Mouse (Mus musculus) MEL (cell line): Measurements from ENCODE around the gene Lrrc52. TPM values are rescaled to one million over a fixed set of nuclear protein-coding genes. Genes with fewer than 3 reads are reported as not detected.

Experiments used
- DNase-seq: peaks from one replicate; pipeline ENCODE4 v3.0.0; 2011; ENCODE audit warnings: low read depth, low spot score
- H3K27ac ChIP-seq: 2 replicates; pipeline ENCODE4 v1.5.1; 2012; ENCODE audit warnings: low read depth, mild to moderate bottlenecking, control low read depth, low read length, moderate library complexity; ENCODE audit not compliant: control insufficient read depth
- H3K27me3 ChIP-seq, 2 experiments: fragments of 150-350 bp in 1 of 2; sonication (generic) in 1 of 2; 2 replicates each; pipeline ENCODE4 v1.6.1; 2012; ENCODE audit warnings: low read length in 2 of 2, mild to moderate bottlenecking in 2 of 2, improper control_type of control experiment in 1 of 2, moderate library complexity in 1 of 2; ENCODE audit not compliant: insufficient read depth in 2 of 2, control insufficient read depth in 1 of 2
- H3K36me3 ChIP-seq, 2 experiments: 2 replicates each; pipeline ENCODE4 v1.6.1; 2012 to 2014; ENCODE audit warnings: low read length in 2 of 2, improper control_type of control experiment in 1 of 2, inconsistent platforms in 1 of 2, mild to moderate bottlenecking in 1 of 2; ENCODE audit not compliant: insufficient read depth in 2 of 2, control insufficient read depth in 1 of 2
- H3K4me1 ChIP-seq, 2 experiments: fragments of 150-350 bp in 1 of 2; sonication (generic) in 1 of 2; 2 replicates each; pipeline ENCODE4 v1.6.1; 2012; ENCODE audit warnings: low read length in 2 of 2, improper control_type of control experiment in 1 of 2, mild to moderate bottlenecking in 1 of 2; ENCODE audit not compliant: insufficient read depth in 2 of 2, control insufficient read depth in 1 of 2
- H3K4me3 ChIP-seq, 2 experiments: fragments of 150-350 bp in 1 of 2; sonication (generic) in 1 of 2; 2 replicates each; pipeline ENCODE4 v1.5.1; 2012; ENCODE audit warnings: low read depth in 2 of 2, low read length in 2 of 2, mild to moderate bottlenecking in 2 of 2, moderate library complexity in 2 of 2, control low read depth in 1 of 2, improper control_type of control experiment in 1 of 2; ENCODE audit not compliant: control insufficient read depth in 1 of 2, insufficient read depth in 1 of 2
- H3K79me2 ChIP-seq: 2 replicates; pipeline ENCODE4 v1.6.1; 2012; ENCODE audit warnings: mild to moderate bottlenecking, low read length, moderate library complexity; ENCODE audit not compliant: control insufficient read depth, poor library complexity, insufficient read depth
- H3K9ac ChIP-seq: 2 replicates; pipeline ENCODE4 v1.6.1; 2012; ENCODE audit warnings: low read depth, mild to moderate bottlenecking, control low read depth, low read length, moderate library complexity; ENCODE audit not compliant: control insufficient read depth, poor library complexity, severe bottlenecking
- H3K9me3 ChIP-seq: fragments of 150-350 bp; sonication (generic); replicated peaks from 2 replicates; pipeline ENCODE4 v1.6.1; 2012; ENCODE audit warnings: mild to moderate bottlenecking, low read length, improper control_type of control experiment, moderate library complexity; ENCODE audit not compliant: insufficient read depth
- BHLHE40 ChIP-seq: IDR thresholded peaks from 2 replicates; pipeline ENCODE4 v1.6.1; 2012; ENCODE audit warnings: low read depth, mild to moderate bottlenecking, inconsistent platforms, low read length, improper control_type of control experiment, borderline replicate concordance
- CHD1 ChIP-seq: IDR thresholded peaks from 2 replicates; pipeline ENCODE4 v1.6.1; 2012; ENCODE audit warnings: low read depth, mild to moderate bottlenecking, inconsistent platforms, low read length, improper control_type of control experiment
- CHD2 ChIP-seq: IDR thresholded peaks from 2 replicates; pipeline ENCODE4 v1.6.1; 2011; ENCODE audit warnings: low read length, improper control_type of control experiment
- CTCF ChIP-seq, 3 experiments: IDR thresholded peaks in 2 of 3; conservative IDR thresholded peaks in 1 of 3; 2 replicates each; pipeline ENCODE4 v1.5.1; 2011 to 2012; ENCODE audit warnings: low read length in 3 of 3, low read depth in 2 of 3, mild to moderate bottlenecking in 2 of 3, improper control_type of control experiment in 1 of 3, inconsistent platforms in 1 of 3, mixed read lengths in 1 of 3, moderate library complexity in 1 of 3; ENCODE audit not compliant: control insufficient read depth in 1 of 3, insufficient read depth in 1 of 3, poor library complexity in 1 of 3, severe bottlenecking in 1 of 3
- E2F4 ChIP-seq: IDR thresholded peaks from 2 replicates; pipeline ENCODE4 v1.6.1; 2011; ENCODE audit warnings: low read depth, low read length, improper control_type of control experiment, borderline replicate concordance
- ELF1 ChIP-seq: IDR thresholded peaks from 2 replicates; pipeline ENCODE4 v1.6.1; 2014; ENCODE audit warnings: low read depth, mild to moderate bottlenecking, inconsistent platforms, low read length, improper control_type of control experiment, moderate library complexity
- EP300 ChIP-seq, 2 experiments: IDR thresholded peaks; 2 replicates each; pipeline ENCODE4 v1.6.1; 2011; ENCODE audit warnings: improper control_type of control experiment in 2 of 2, low read length in 2 of 2, low read depth in 1 of 2, mild to moderate bottlenecking in 1 of 2
- ETS1 ChIP-seq: IDR thresholded peaks from 2 replicates; pipeline ENCODE4 v1.6.1; 2012; ENCODE audit warnings: low read depth, mild to moderate bottlenecking, inconsistent platforms, low read length, improper control_type of control experiment, moderate library complexity
- GATA1 ChIP-seq: IDR thresholded peaks from 2 replicates; pipeline ENCODE4 v1.6.1; 2011; ENCODE audit warnings: low read depth, low read length, improper control_type of control experiment
- HCFC1 ChIP-seq: IDR thresholded peaks from 2 replicates; pipeline ENCODE4 v1.6.1; 2012; ENCODE audit warnings: low read depth, mild to moderate bottlenecking, inconsistent platforms, low read length, improper control_type of control experiment, moderate library complexity
- KAT2A ChIP-seq: conservative IDR thresholded peaks from 2 replicates; pipeline ENCODE4 v1.6.1; 2012; ENCODE audit warnings: low read depth, low read length, improper control_type of control experiment, inconsistent platforms
- MAZ ChIP-seq: IDR thresholded peaks from 2 replicates; pipeline ENCODE4 v1.6.1; 2012; ENCODE audit warnings: low read depth, mild to moderate bottlenecking, inconsistent platforms, low read length, improper control_type of control experiment
- NRF1 ChIP-seq: IDR thresholded peaks from 2 replicates; pipeline ENCODE4 v1.6.1; 2014; ENCODE audit warnings: low read depth, mild to moderate bottlenecking, inconsistent platforms, low read length, improper control_type of control experiment, moderate library complexity; ENCODE audit not compliant: poor library complexity, insufficient read depth, severe bottlenecking
- POLR2AphosphoS2 ChIP-seq: IDR thresholded peaks from 2 replicates; pipeline ENCODE4 v1.6.1; 2011; ENCODE audit warnings: low read length, improper control_type of control experiment
- POLR2AphosphoS5 ChIP-seq: IDR thresholded peaks from 2 replicates; pipeline ENCODE4 v1.6.1; 2012; ENCODE audit warnings: low read depth, borderline replicate concordance, mild to moderate bottlenecking, inconsistent platforms, low read length, moderate library complexity, mixed read lengths
- RCOR1 ChIP-seq: IDR thresholded peaks from 2 replicates; pipeline ENCODE4 v1.6.1; 2012; ENCODE audit warnings: low read depth, mild to moderate bottlenecking, inconsistent platforms, low read length, improper control_type of control experiment
- SIN3A ChIP-seq: IDR thresholded peaks from 2 replicates; pipeline ENCODE4 v1.6.1; 2012; ENCODE audit warnings: low read length, improper control_type of control experiment, inconsistent platforms
- SMC3 ChIP-seq: IDR thresholded peaks from 2 replicates; pipeline ENCODE4 v1.6.1; 2011; ENCODE audit warnings: low read depth, low read length, improper control_type of control experiment
- TAL1 ChIP-seq: IDR thresholded peaks from 2 replicates; pipeline ENCODE4 v1.6.1; 2012; ENCODE audit warnings: mild to moderate bottlenecking, inconsistent platforms, low read length, moderate library complexity, mixed read lengths
- TBP ChIP-seq: IDR thresholded peaks from 2 replicates; pipeline ENCODE4 v1.8.0; 2011; ENCODE audit warnings: low read depth, low read length, improper control_type of control experiment
- UBTF ChIP-seq: IDR thresholded peaks from 2 replicates; pipeline ENCODE4 v1.6.1; 2012; ENCODE audit warnings: low read depth, mild to moderate bottlenecking, inconsistent platforms, low read length, improper control_type of control experiment, moderate library complexity, borderline replicate concordance; ENCODE audit not compliant: insufficient read depth
- USF1 ChIP-seq: IDR thresholded peaks from 2 replicates; pipeline ENCODE4 v1.6.1; 2014; ENCODE audit warnings: low read depth, mild to moderate bottlenecking, inconsistent platforms, low read length, improper control_type of control experiment, moderate library complexity
- USF2 ChIP-seq, 2 experiments: IDR thresholded peaks; 2 replicates each; pipeline ENCODE4 v1.6.1; 2011 to 2012; ENCODE audit warnings: improper control_type of control experiment in 2 of 2, low read length in 2 of 2, borderline replicate concordance in 1 of 2, inconsistent platforms in 1 of 2, low read depth in 1 of 2, mild to moderate bottlenecking in 1 of 2; ENCODE audit not compliant: insufficient read depth in 1 of 2
- ZKSCAN1 ChIP-seq: IDR thresholded peaks from 2 replicates; pipeline ENCODE4 v1.6.1; 2012; ENCODE audit warnings: low read depth, mild to moderate bottlenecking, inconsistent platforms, low read length, improper control_type of control experiment, moderate library complexity
- ZNF384 ChIP-seq: IDR thresholded peaks from 2 replicates; pipeline ENCODE4 v1.6.1; 2012; ENCODE audit warnings: low read depth, mild to moderate bottlenecking, inconsistent platforms, low read length, improper control_type of control experiment
- polyA plus RNA-seq, 2 experiments: library from polyadenylated mRNA; stranded (reverse) in 1 of 2; unstranded in 1 of 2; fragments of >175 nt in 1 of 2; fragments of >200 nt in 1 of 2; gene quantifications; 2 replicates each; pipeline versions ENCODE4 v1.2.1 to v1.2.4; 2012; ENCODE audit warnings: low replicate concordance in 2 of 2, low read depth in 1 of 2; ENCODE audit not compliant: insufficient read length in 2 of 2, insufficient read depth in 1 of 2, missing spikeins in 1 of 2
- total RNA-seq: library from RNA; depleted of rRNA; stranded (reverse); fragments of 300-350 nt; gene quantifications from 2 replicates; pipeline ENCODE4 v1.2.3, GENCODE M21; 2012

The Lrrc52 gene
- total and polyA plus RNA-seq, 3 experiments, result not detected

- H3K36me3 ChIP-seq, result no peaks in the 10 kb centered on the region
- DNase-seq, result no peak
- H3K27ac ChIP-seq, result no peak overlapping the region
- no peaks in the 10 kb centered on the region for H3K9me3 ChIP-seq
- peaks cover 0 to 7% of the 10 kb centered on the region in 2 experiments; a peak in 1 of 4 replicates for H3K27me3 ChIP-seq
- no peak overlapping the region for H3K9ac ChIP-seq
- H3K79me2 ChIP-seq, result no peaks in the 10 kb centered on the region
- TF ChIP-seq ZKSCAN1, result no peak
- TF ChIP-seq UBTF, result no peak
- TF ChIP-seq CTCF (IDR thresholded peaks at IDR 0.05 in 2 of 3, conservative IDR thresholded peaks at IDR 0.05 in 1 of 3; ENCODE audit: control insufficient read depth in 1 of 3, insufficient read depth in 1 of 3, low read depth in 2 of 3, low read length in 3 of 3, poor library complexity in 1 of 3, severe bottlenecking in 1 of 3), result no peak
- no peak for TF ChIP-seq HCFC1
- TF ChIP-seq GATA1, result no peak
- TF ChIP-seq POLR2AphosphoS5, result no peak
- no peak for TF ChIP-seq ETS1
- no peak for TF ChIP-seq KAT2A
- no peaks in the 10 kb centered on the region for H3K4me1 ChIP-seq
- H3K4me3 ChIP-seq, result no peak overlapping the region
Observed at GRCm38 (mm10) chr1:167437091-167437490, 29.5 kb downstream of the Lrrc52 start.

DNA sequence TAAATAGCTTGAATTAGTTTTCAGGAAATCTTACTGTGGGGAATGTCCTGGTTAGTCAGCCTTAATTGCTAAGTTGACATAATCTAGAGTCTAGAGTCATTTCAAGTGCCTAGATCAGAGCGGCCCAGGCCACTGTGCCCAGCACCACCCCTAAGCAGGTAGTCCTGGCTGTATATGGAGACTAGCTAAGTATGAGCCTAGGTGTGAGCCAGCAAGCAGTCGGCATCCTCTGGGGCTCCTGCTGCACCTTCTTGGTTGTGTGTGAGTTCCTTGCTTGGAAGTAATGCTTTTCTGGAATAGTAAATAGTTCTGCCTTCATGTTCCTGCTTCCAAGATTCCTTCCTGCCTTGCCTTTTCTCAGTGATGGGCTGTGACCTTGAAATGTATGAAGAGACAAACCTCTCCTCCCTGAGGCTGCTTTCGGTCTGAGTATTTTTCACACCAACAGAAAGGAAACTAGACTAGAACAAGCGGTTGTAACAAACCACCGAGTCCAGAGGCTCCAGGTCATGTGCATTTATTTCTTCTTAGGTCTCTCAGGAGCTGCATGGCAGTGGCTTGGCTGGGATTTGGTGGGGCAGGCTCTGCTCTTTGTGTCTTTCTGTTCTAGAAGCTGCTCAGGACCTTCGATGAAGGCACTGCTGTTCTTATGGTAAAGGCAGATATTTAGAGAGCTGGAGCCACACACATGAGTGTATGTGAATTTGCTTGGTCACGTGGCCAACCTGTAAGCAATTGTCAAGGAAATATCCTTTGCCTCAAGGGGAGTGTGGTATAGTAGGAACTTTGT is 30.2 kb downstream of the Lrrc52 start:
- Histone ChIP-seq H3K79me2 (no peaks in the 10 kb centered on the region), H3K27me3 (peaks cover 0 to 7% of the 10 kb centered on the region in 2 experiments; a peak in 1 of 4 replicates), H3K9me3 (no peaks in the 10 kb centered on the region), H3K4me3 (no peak overlapping the region), H3K36me3 (no peaks in the 10 kb centered on the region), H3K9ac (no peak overlapping the region), H3K4me1 (no peaks in the 10 kb centered on the region), H3K27ac (no peak overlapping the region)
- no peak for DNase-seq
- TF ChIP-seq USF1, result 0 out of 2 replicates have a peak, but pooled peaks have one; percentile 13
- TF ChIP-seq BHLHE40, result no peak

GRCm38 (mm10) chr1:167434931-167435330 is 31.6 kb downstream of the Lrrc52 start:
- no peak for DNase-seq
- Histone ChIP-seq H3K36me3 (no peaks in the 10 kb centered on the region), H3K27me3 (peaks cover 0 to 7% of the 10 kb centered on the region in 2 experiments; a peak in 1 of 4 replicates), H3K4me1 (no peaks in the 10 kb centered on the region), H3K79me2 (no peaks in the 10 kb centered on the region), H3K9me3 (no peaks in the 10 kb centered on the region), H3K27ac (no peak overlapping the region), H3K9ac (no peak overlapping the region), H3K4me3 (no peak overlapping the region)
- TF ChIP-seq SMC3 (no peak), E2F4 (no peak), SIN3A (no peak), CHD2 (no peak), TAL1 (no peak), TBP (no peak), MAZ (no peak), GATA1 (no peak), CTCF (IDR thresholded peaks at IDR 0.05 in 2 of 3, conservative IDR thresholded peaks at IDR 0.05 in 1 of 3; ENCODE audit: control insufficient read depth in 1 of 3, insufficient read depth in 1 of 3, low read depth in 2 of 3, low read length in 3 of 3, poor library complexity in 1 of 3, severe bottlenecking in 1 of 3) (no peak), EP300 (IDR thresholded peaks at IDR 0.05; ENCODE audit: low read depth in 1 of 2, low read length in 2 of 2) (no peak), CHD1 (no peak), ZNF384 (no peak), ELF1 (no peak), POLR2AphosphoS2 (no peak), RCOR1 (no peak), NRF1 (no peak), USF2 (IDR thresholded peaks at IDR 0.05; ENCODE audit: borderline replicate concordance in 1 of 2, insufficient read depth in 1 of 2, low read depth in 1 of 2, low read length in 2 of 2) (no peak)
